Mouse (Mus musculus): ENCODE results near the gene Scamp4. TPM values are rescaled to one million over a fixed set of nuclear protein-coding genes. Genes with fewer than 3 reads are reported as not detected.

The Scamp4 gene
- polyA plus RNA-seq, 1 experiment from 2014 or later, result 60.1 TPM

GRCm38 (mm10) chr10:80568876-80569275, 33.8 kb upstream of the Scamp4 start:
- H3K36me3 ChIP-seq (ENCODE audit: control insufficient read depth, insufficient read depth), result peaks cover 8% of the 10 kb centered on the region; the same call in 1 of the 2 replicates
- no peak overlapping the region for H3K27ac ChIP-seq (ENCODE audit: low read length)
- 92% methylated on average over 29 of the region's 29 CpGs for WGBS
- no peak overlapping the region for H3K4me3 ChIP-seq (ENCODE audit: low read length)
- ATAC-seq (replicated peaks; ENCODE audit: extremely low read depth, insufficient read depth, low FRiP score), result no peak
- H3K9ac ChIP-seq (ENCODE audit: low read length), result no peak overlapping the region
- no peaks in the 10 kb centered on the region for H3K27me3 ChIP-seq (ENCODE audit: control insufficient read depth, insufficient read depth, low read length)
- peaks cover 40% of the 10 kb centered on the region for H3K4me1 ChIP-seq (ENCODE audit: control insufficient read depth, insufficient read depth, low read length)
- no peak overlapping the region for H3K4me2 ChIP-seq (ENCODE audit: low read depth, low read length)
- no peaks in the 10 kb centered on the region for H3K9me3 ChIP-seq (replicated peaks; ENCODE audit: control insufficient read depth, low read length)

- H3K4me1 ChIP-seq (ENCODE audit: control insufficient read depth, insufficient read depth, low read length), result peaks cover 45% of the 10 kb centered on the region
Measured at GRCm38 (mm10) chr10:80569664-80570066, 33.0 kb upstream of the Scamp4 start.

DNA sequence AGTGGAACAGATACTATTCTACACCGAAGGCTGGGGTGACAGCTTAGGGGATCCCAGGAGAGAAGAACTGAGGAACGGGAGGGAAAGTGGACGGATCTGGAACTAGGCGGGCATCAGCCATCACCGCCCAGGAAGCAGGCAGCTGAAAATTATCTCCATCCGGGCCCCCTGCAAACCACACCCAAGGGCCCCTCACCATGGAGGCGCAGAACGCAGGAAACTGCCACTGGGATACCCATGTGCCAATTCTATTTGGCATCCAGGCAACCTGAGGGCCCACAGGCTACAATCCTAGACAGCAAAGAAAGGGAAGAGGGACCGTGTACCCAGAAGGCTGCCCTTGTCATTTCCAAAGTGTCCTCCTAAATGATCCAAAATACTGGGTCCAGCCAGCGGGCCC, 32.3 kb upstream of the Scamp4 start:
- Histone ChIP-seq H3K9ac (ENCODE audit: low read length) (peak overlapping the region; percentile 67), H3K4me3 (ENCODE audit: low read length) (no peak overlapping the region), H3K27ac (ENCODE audit: low read length) (peak overlapping the region; percentile 69), H3K9me3 (replicated peaks; ENCODE audit: control insufficient read depth, low read length) (no peaks in the 10 kb centered on the region), H3K4me2 (ENCODE audit: low read depth, low read length) (peak overlapping the region; percentile 59), H3K27me3 (ENCODE audit: control insufficient read depth, insufficient read depth, low read length) (no peaks in the 10 kb centered on the region), H3K36me3 (ENCODE audit: control insufficient read depth, insufficient read depth) (peaks cover 8% of the 10 kb centered on the region; the same call in 1 of the 2 replicates), H3K4me1 (ENCODE audit: control insufficient read depth, insufficient read depth, low read length) (peaks cover 45% of the 10 kb centered on the region)
- WGBS, result 82% methylated on average over 10 of the region's 10 CpGs
- ATAC-seq (replicated peaks; ENCODE audit: extremely low read depth, insufficient read depth, low FRiP score), result no peak

More at GRCm38 (mm10) chr10:80569664-80570066, 33.0 kb upstream of the Scamp4 start:
- Histone ChIP-seq H3K9me3 (replicated peaks; ENCODE audit: control insufficient read depth, low read length) (no peaks in the 10 kb centered on the region), H3K9ac (ENCODE audit: low read length) (no peak overlapping the region), H3K27ac (ENCODE audit: low read length) (no peak overlapping the region), H3K27me3 (ENCODE audit: control insufficient read depth, insufficient read depth, low read length) (no peaks in the 10 kb centered on the region), H3K36me3 (ENCODE audit: control insufficient read depth, insufficient read depth) (peaks cover 8% of the 10 kb centered on the region; the same call in 1 of the 2 replicates), H3K4me3 (ENCODE audit: low read length) (0 out of 2 replicates have a peak overlapping the region, but pooled peaks have one; percentile 22), H3K4me2 (ENCODE audit: low read depth, low read length) (peak overlapping the region; percentile 59)
- WGBS, result 33% methylated on average over 10 of the region's 10 CpGs
- ATAC-seq (replicated peaks; ENCODE audit: extremely low read depth, insufficient read depth, low FRiP score), result peak; percentile 46; the same call in 1 of the 2 replicates

- Histone ChIP-seq H3K27ac (ENCODE audit: low read length) (peak overlapping the region; percentile 69), H3K36me3 (ENCODE audit: control insufficient read depth, insufficient read depth) (peaks cover 8% of the 10 kb centered on the region; the same call in 1 of the 2 replicates), H3K4me1 (ENCODE audit: control insufficient read depth, insufficient read depth, low read length) (peaks cover 52% of the 10 kb centered on the region), H3K4me2 (ENCODE audit: low read depth, low read length) (peak overlapping the region; percentile 59), H3K9me3 (replicated peaks; ENCODE audit: control insufficient read depth, low read length) (no peaks in the 10 kb centered on the region), H3K27me3 (ENCODE audit: control insufficient read depth, insufficient read depth, low read length) (no peaks in the 10 kb centered on the region), H3K4me3 (ENCODE audit: low read length) (peak overlapping the region; percentile 36), H3K9ac (ENCODE audit: low read length) (peak overlapping the region; percentile 67)
- WGBS, result 23% methylated on average over 30 of the region's 30 CpGs
- ATAC-seq (replicated peaks; ENCODE audit: extremely low read depth, insufficient read depth, low FRiP score), result peak; percentile 24
Measured at GRCm38 (mm10) chr10:80570871-80571836, 31.5 kb upstream of the Scamp4 start.

GRCm38 (mm10) chr10:80572477-80572876, 30.2 kb upstream of the Scamp4 start:
- Histone ChIP-seq H3K27me3 (ENCODE audit: control insufficient read depth, insufficient read depth, low read length) (no peaks in the 10 kb centered on the region), H3K4me3 (ENCODE audit: low read length) (no peak overlapping the region), H3K36me3 (ENCODE audit: control insufficient read depth, insufficient read depth) (peaks cover 8% of the 10 kb centered on the region; the same call in 1 of the 2 replicates), H3K27ac (ENCODE audit: low read length) (no peak overlapping the region), H3K9me3 (replicated peaks; ENCODE audit: control insufficient read depth, low read length) (no peaks in the 10 kb centered on the region), H3K4me1 (ENCODE audit: control insufficient read depth, insufficient read depth, low read length) (peaks cover 48% of the 10 kb centered on the region), H3K9ac (ENCODE audit: low read length) (no peak overlapping the region), H3K4me2 (ENCODE audit: low read depth, low read length) (no peak overlapping the region)
- WGBS, result 70% methylated on average over 2 of the region's 2 CpGs
- ATAC-seq (replicated peaks; ENCODE audit: extremely low read depth, insufficient read depth, low FRiP score), result no peak

DNA sequence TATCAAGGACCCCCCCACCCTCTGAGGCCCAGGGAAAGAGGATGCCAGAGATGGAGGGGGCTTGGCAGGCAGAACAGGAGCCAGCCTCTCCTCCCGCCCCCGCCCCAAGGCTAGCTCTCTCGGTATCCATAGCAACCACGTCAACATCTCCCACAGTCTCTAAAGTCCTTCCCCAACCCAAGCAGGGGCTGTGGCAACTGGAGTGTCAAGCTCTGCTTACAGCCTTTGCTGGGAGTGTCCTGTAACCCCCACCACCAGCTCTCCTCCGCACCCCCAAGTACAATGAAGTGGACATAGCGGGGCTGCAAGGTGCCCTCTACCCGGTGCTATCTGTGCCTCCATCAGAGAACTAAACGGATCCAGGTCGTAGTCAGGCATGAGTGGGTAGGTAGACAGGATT, 28.7 kb upstream of the Scamp4 start:
- no peak for ATAC-seq (replicated peaks; ENCODE audit: extremely low read depth, insufficient read depth, low FRiP score)
- peak overlapping the region; percentile 6 for H3K9ac ChIP-seq (ENCODE audit: low read length)
- H3K27ac ChIP-seq (ENCODE audit: low read length), result no peak overlapping the region

GRCm38 (mm10) chr10:80574896-80575295, 27.8 kb upstream of the Scamp4 start:
- no peak overlapping the region for H3K4me3 ChIP-seq (ENCODE audit: low read length)
- no peaks in the 10 kb centered on the region for H3K9me3 ChIP-seq (replicated peaks; ENCODE audit: control insufficient read depth, low read length)
- no peaks in the 10 kb centered on the region for H3K36me3 ChIP-seq (ENCODE audit: control insufficient read depth, insufficient read depth)
- H3K27ac ChIP-seq (ENCODE audit: low read length), result no peak overlapping the region
- no peak overlapping the region for H3K4me2 ChIP-seq (ENCODE audit: low read depth, low read length)
- H3K27me3 ChIP-seq (ENCODE audit: control insufficient read depth, insufficient read depth, low read length), result no peaks in the 10 kb centered on the region
- H3K9ac ChIP-seq (ENCODE audit: low read length), result no peak overlapping the region
- no peak for ATAC-seq (replicated peaks; ENCODE audit: extremely low read depth, insufficient read depth, low FRiP score)
- WGBS, result 74% methylated on average over 3 of the region's 3 CpGs
- H3K4me1 ChIP-seq (ENCODE audit: control insufficient read depth, insufficient read depth, low read length), result peaks cover 48% of the 10 kb centered on the region

More for the DNA sequence above, 28.7 kb upstream of the Scamp4 start:
- no peaks in the 10 kb centered on the region for H3K36me3 ChIP-seq (ENCODE audit: control insufficient read depth, insufficient read depth)
- no peak overlapping the region for H3K4me2 ChIP-seq (ENCODE audit: low read depth, low read length)
- 44% methylated on average over 9 of the region's 9 CpGs for WGBS
- no peaks in the 10 kb centered on the region for H3K9me3 ChIP-seq (replicated peaks; ENCODE audit: control insufficient read depth, low read length)
- H3K27me3 ChIP-seq (ENCODE audit: control insufficient read depth, insufficient read depth, low read length), result no peaks in the 10 kb centered on the region
- peaks cover 53% of the 10 kb centered on the region for H3K4me1 ChIP-seq (ENCODE audit: control insufficient read depth, insufficient read depth, low read length)
- no peak overlapping the region for H3K4me3 ChIP-seq (ENCODE audit: low read length)

- Histone ChIP-seq H3K27me3 (ENCODE audit: control insufficient read depth, insufficient read depth, low read length) (no peaks in the 10 kb centered on the region), H3K27ac (ENCODE audit: low read length) (no peak overlapping the region), H3K4me1 (ENCODE audit: control insufficient read depth, insufficient read depth, low read length) (peaks cover 38% of the 10 kb centered on the region), H3K36me3 (ENCODE audit: control insufficient read depth, insufficient read depth) (no peaks in the 10 kb centered on the region), H3K9ac (ENCODE audit: low read length) (peak overlapping the region; percentile 86), H3K4me2 (ENCODE audit: low read depth, low read length) (peak overlapping the region; percentile 81), H3K4me3 (ENCODE audit: low read length) (peak overlapping the region; percentile 79), H3K9me3 (replicated peaks; ENCODE audit: control insufficient read depth, low read length) (no peaks in the 10 kb centered on the region)
- WGBS, result 13% methylated on average over 17 of the region's 17 CpGs
- no peak for ATAC-seq (replicated peaks; ENCODE audit: extremely low read depth, insufficient read depth, low FRiP score)
Measured at GRCm38 (mm10) chr10:80575925-80576324, 26.7 kb upstream of the Scamp4 start.
